Mouse (Mus musculus) E14TG2a.4 (cell line): ENCODE results near the gene Arhgap10.

ENCODE experiments used
- H3K27me3 ChIP-seq: 2 replicates; pipeline ENCODE4 v1.6.1; 2014; ENCODE audit warnings: low read length, control low read depth; ENCODE audit not compliant: insufficient read depth
- H3K36me3 ChIP-seq: 2 replicates; pipeline ENCODE4 v1.6.1; 2014; ENCODE audit warnings: low read length, control low read depth; ENCODE audit not compliant: insufficient read depth
- H3K4me1 ChIP-seq: replicated peaks from 2 replicates; pipeline ENCODE4 v1.6.1; 2014; ENCODE audit warnings: low read depth, low read length, control low read depth
- H3K4me3 ChIP-seq: replicated peaks from 2 replicates; pipeline ENCODE4 v1.5.1; 2014; ENCODE audit warnings: mild to moderate bottlenecking, low read length
- H3K9me3 ChIP-seq: 2 replicates; pipeline ENCODE4 v1.6.1; 2014; ENCODE audit warnings: low read length, control low read depth
- CTCF ChIP-seq: conservative IDR thresholded peaks from 2 replicates; pipeline ENCODE4 v1.5.1; 2014; ENCODE audit warnings: low read length
- NANOG ChIP-seq: IDR thresholded peaks from 2 replicates; pipeline ENCODE4 v1.6.1; 2014; ENCODE audit warnings: borderline replicate concordance, low read length, mixed read lengths
- POU5F1 ChIP-seq: IDR thresholded peaks from 2 replicates; pipeline ENCODE4 v1.6.1; 2014; ENCODE audit warnings: low read length, borderline replicate concordance

Gene Arhgap10

GRCm38 (mm10) chr8:77227742-77228141 lies 290.0 kb downstream of the Arhgap10 start:
- Histone ChIP-seq H3K9me3 (no peaks in the 10 kb centered on the region), H3K4me3 (no peak overlapping the region)

GRCm38 (mm10) chr8:77223123-77223522 lies 294.6 kb downstream of the Arhgap10 start:
- Histone ChIP-seq H3K27me3 (no peaks in the 10 kb centered on the region), H3K9me3 (no peaks in the 10 kb centered on the region), H3K36me3 (no peaks in the 10 kb centered on the region), H3K4me3 (no peak overlapping the region), H3K4me1 (no peaks in the 10 kb centered on the region)
- TF ChIP-seq CTCF: no peak
- TF ChIP-seq POU5F1: no peak
- no peak for TF ChIP-seq NANOG

More at GRCm38 (mm10) chr8:77227742-77228141, 290.0 kb downstream of the Arhgap10 start:
- Histone ChIP-seq H3K4me1 (no peaks in the 10 kb centered on the region), H3K36me3 (no peaks in the 10 kb centered on the region), H3K27me3 (no peaks in the 10 kb centered on the region)
- TF ChIP-seq POU5F1: no peak
- no peak for TF ChIP-seq NANOG
- no peak for TF ChIP-seq CTCF

GRCm38 (mm10) chr8:77215191-77215590 lies 302.6 kb downstream of the Arhgap10 start:
- TF ChIP-seq CTCF (no peak), NANOG (no peak), POU5F1 (no peak)
- H3K4me3 ChIP-seq: no peak overlapping the region
- no peaks in the 10 kb centered on the region for H3K36me3 ChIP-seq
- no peaks in the 10 kb centered on the region for H3K27me3 ChIP-seq
- no peaks in the 10 kb centered on the region for H3K9me3 ChIP-seq
- H3K4me1 ChIP-seq: no peaks in the 10 kb centered on the region

GRCm38 (mm10) chr8:77214665-77215064 lies 303.1 kb downstream of the Arhgap10 start:
- no peaks in the 10 kb centered on the region for H3K4me1 ChIP-seq
- H3K4me3 ChIP-seq: no peak overlapping the region
- no peaks in the 10 kb centered on the region for H3K9me3 ChIP-seq
- no peaks in the 10 kb centered on the region for H3K27me3 ChIP-seq
- H3K36me3 ChIP-seq: no peaks in the 10 kb centered on the region
- no peak for TF ChIP-seq CTCF
- TF ChIP-seq POU5F1: no peak
- no peak for TF ChIP-seq NANOG

- no peaks in the 10 kb centered on the region for H3K27me3 ChIP-seq
- H3K4me3 ChIP-seq: no peak overlapping the region
- TF ChIP-seq NANOG: no peak
- no peak for TF ChIP-seq POU5F1
- no peak for TF ChIP-seq CTCF
- H3K4me1 ChIP-seq: no peaks in the 10 kb centered on the region
- H3K9me3 ChIP-seq: no peaks in the 10 kb centered on the region
- no peaks in the 10 kb centered on the region for H3K36me3 ChIP-seq
Measured at GRCm38 (mm10) chr8:77213893-77214464, 303.8 kb downstream of the Arhgap10 start.

GRCm38 (mm10) chr8:77209297-77209696 lies 308.5 kb downstream of the Arhgap10 start:
- Histone ChIP-seq H3K27me3 (no peaks in the 10 kb centered on the region), H3K9me3 (no peaks in the 10 kb centered on the region; the same call in 1 of the 2 replicates), H3K4me1 (no peaks in the 10 kb centered on the region), H3K36me3 (no peaks in the 10 kb centered on the region), H3K4me3 (no peak overlapping the region)
- TF ChIP-seq CTCF (no peak), POU5F1 (no peak), NANOG (no peak)
